Mouse (Mus musculus) erythroblast, embryonic 14.5 days (primary cell): ENCODE measurements around the gene Prkn.

Experiments
- GATA1 ChIP-seq: IDR thresholded peaks from 2 replicates; pipeline ENCODE4 v1.6.1; 2012; ENCODE audit warnings: low read length, inconsistent platforms, mixed read lengths
- TAL1 ChIP-seq: IDR thresholded peaks from 3 replicates; pipeline ENCODE4 v1.6.1; 2012; ENCODE audit warnings: low read length, inconsistent platforms, mixed read lengths

DNA sequence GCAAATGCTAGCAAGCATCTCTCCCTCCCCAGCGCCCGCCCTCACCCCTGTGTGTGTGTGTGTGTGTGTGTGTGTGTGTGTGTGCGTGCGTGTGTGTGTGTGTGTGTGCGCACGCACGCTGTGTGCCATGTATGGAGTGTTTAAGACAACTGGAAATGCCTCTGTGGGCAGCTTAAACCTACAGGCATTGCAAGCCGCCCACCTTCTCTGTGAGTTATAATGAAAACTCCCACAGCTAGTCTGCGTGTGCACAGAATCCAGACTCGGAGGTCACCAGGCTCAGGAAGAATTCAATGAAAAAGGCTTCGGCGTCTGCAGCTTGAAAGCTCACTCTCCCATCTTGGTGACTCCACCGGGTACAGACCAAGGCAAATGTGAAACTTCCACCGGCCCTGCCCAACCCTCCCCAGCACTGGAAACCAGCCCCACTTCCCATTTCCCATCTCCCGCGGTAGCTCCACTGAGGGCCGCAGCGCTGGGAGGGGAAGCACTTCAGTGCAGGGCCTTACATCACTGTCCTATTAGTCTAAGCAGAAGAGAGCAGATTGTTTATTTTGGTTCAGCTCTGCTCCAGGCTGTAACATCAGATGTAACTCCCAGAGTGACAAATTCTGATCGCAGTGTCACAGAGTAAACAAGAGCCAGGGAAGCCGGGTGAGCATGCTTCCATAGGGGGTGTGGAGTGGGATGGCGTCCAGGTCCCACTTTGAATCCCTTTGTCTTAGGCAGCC lies 772.8 kb downstream of the Prkn start:
- TF ChIP-seq GATA1 (no peak), TAL1 (no peak)
